Mouse (Mus musculus) ES-E14 (cell line): ENCODE results near the gene Serhl. TPM values are rescaled to one million over a fixed set of nuclear protein-coding genes. Genes with fewer than 3 reads are reported as not detected.

Experiments used
- DNase-seq: peaks from one replicate; pipeline ENCODE4 v3.0.0-alpha.2; 2013; ENCODE audit warnings: low read depth, low spot score
- H3K27ac ChIP-seq: 2 replicates; pipeline ENCODE4 v1.5.1; 2012; ENCODE audit warnings: low read depth, mild to moderate bottlenecking, low read length, moderate library complexity, mixed read lengths; ENCODE audit not compliant: poor library complexity, insufficient read depth, severe bottlenecking
- H3K36me3 ChIP-seq: 2 replicates; pipeline ENCODE4 v1.6.1; 2012; ENCODE audit warnings: mild to moderate bottlenecking, low read length, moderate library complexity, mixed read lengths; ENCODE audit not compliant: control insufficient read depth, poor library complexity, insufficient read depth, severe bottlenecking
- H3K4me1 ChIP-seq, 2 experiments: fragments of 150-350 bp in 1 of 2; sonication (generic) in 1 of 2; 2 replicates each; pipeline ENCODE4 v1.6.1; 2012; ENCODE audit warnings: low read length in 2 of 2, mild to moderate bottlenecking in 1 of 2, mixed read lengths in 1 of 2; ENCODE audit not compliant: control insufficient read depth in 2 of 2, insufficient read depth in 2 of 2, poor library complexity in 1 of 2
- H3K4me3 ChIP-seq, 2 experiments: fragments of 150-350 bp in 1 of 2; sonication (generic) in 1 of 2; 2 replicates each; pipeline ENCODE4 v1.5.1; 2012; ENCODE audit warnings: low read length in 2 of 2, low read depth in 1 of 2, mild to moderate bottlenecking in 1 of 2, mixed read lengths in 1 of 2; ENCODE audit not compliant: insufficient read depth in 1 of 2, poor library complexity in 1 of 2, severe bottlenecking in 1 of 2
- H3K9ac ChIP-seq: 2 replicates; pipeline ENCODE4 v1.6.1; 2012; ENCODE audit warnings: low read depth, mild to moderate bottlenecking, low read length, mixed read lengths; ENCODE audit not compliant: poor library complexity, insufficient read depth, severe bottlenecking
- H3K9me3 ChIP-seq: fragments of 150-350 bp; sonication (generic); 2 replicates; pipeline ENCODE4 v1.6.1; 2012; ENCODE audit warnings: low read depth, mild to moderate bottlenecking, low read length; ENCODE audit not compliant: control insufficient read depth, insufficient read depth
- CHD2 ChIP-seq: IDR thresholded peaks from 2 replicates; pipeline ENCODE4 v1.6.1; 2014; ENCODE audit warnings: mild to moderate bottlenecking, low read depth, low read length, inconsistent platforms
- HCFC1 ChIP-seq: IDR thresholded peaks from 2 replicates; pipeline ENCODE4 v1.6.1; 2012; ENCODE audit warnings: low read length, inconsistent platforms, borderline replicate concordance; ENCODE audit not compliant: insufficient read depth
- MAFK ChIP-seq: IDR thresholded peaks from 2 replicates; pipeline ENCODE4 v1.6.1; 2014; ENCODE audit warnings: mild to moderate bottlenecking, low read depth, low read length, inconsistent platforms; ENCODE audit not compliant: insufficient read depth
- ZC3H11A ChIP-seq: IDR thresholded peaks from 2 replicates; pipeline ENCODE4 v1.6.1; 2012; ENCODE audit warnings: low read depth, mild to moderate bottlenecking, inconsistent platforms, low read length, borderline replicate concordance
- ZNF384 ChIP-seq: IDR thresholded peaks from 2 replicates; pipeline ENCODE4 v1.6.1; 2012; ENCODE audit warnings: low read depth, low read length, inconsistent platforms
- in situ Hi-C, 2 experiments: fragments of 600-800 bp; cut with MboI; formaldehyde crosslinking; loops; one replicate each; pipeline ENCODE4 v1.15.1; 2025; ENCODE audit warnings: low sequenced_read_pairs in 2 of 2, inconsistent platforms in 1 of 2; ENCODE audit not compliant: unreplicated experiment in 2 of 2
- total RNA-seq: library from RNA; depleted of rRNA; stranded (reverse); fragments of 300-350 nt; gene quantifications from 2 replicates; pipeline ENCODE4 v1.2.3, GENCODE M21; 2012

The Serhl gene
- total RNA-seq, 1 experiment, result 16.3 TPM

- no peak for DNase-seq
- Histone ChIP-seq H3K9me3 (no peaks in the 10 kb centered on the region), H3K36me3 (no peaks in the 10 kb centered on the region; the same call in 1 of the 2 replicates), H3K9ac (no peak overlapping the region; the same call in 1 of the 2 replicates), H3K4me1 (peaks cover 6 to 10% of the 10 kb centered on the region in 2 experiments; a peak in 3 of 4 replicates), H3K4me3 (no peak overlapping the region), H3K27ac (no peak overlapping the region; the same call in 1 of the 2 replicates)
- no peak for TF ChIP-seq HCFC1
- peak; percentile 51; the same call in 1 of the 2 replicates for TF ChIP-seq ZC3H11A
- in situ Hi-C loops, result loop anchor here in 1 of 2 experiments (10.0 kb wide), 2 partner anchors 242 to 692 kb away; partner anchors contain the start of gene Ndufa6
Measured at GRCm38 (mm10) chr15:83046308-83046707, 43.0 kb upstream of the Serhl start.

DNA sequence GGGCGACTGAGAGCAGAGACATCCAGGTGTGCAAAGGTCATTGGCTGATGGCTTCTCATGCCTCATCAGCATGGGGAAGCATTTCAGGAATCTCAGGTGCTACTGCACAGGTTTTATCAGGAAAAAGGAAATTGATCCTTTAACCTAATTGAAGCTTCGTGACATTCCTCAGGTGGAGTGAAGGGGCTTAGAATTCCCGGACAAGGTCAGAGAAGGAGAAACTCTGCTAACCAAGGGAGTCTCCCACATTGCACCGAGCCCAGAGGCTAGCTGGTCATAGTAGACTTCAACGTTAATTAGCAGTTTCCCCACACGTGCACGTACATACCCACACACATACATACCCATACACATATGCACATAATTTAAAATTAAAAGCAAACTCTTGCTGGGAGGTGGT lies 42.6 kb upstream of the Serhl start:
- in situ Hi-C loops, result loop anchor here in 1 of 2 experiments (10.0 kb wide), 2 partner anchors 242 to 692 kb away; partner anchors contain the start of gene Ndufa6

GRCm38 (mm10) chr15:83052341-83053104 lies 36.8 kb upstream of the Serhl start:
- no peak for DNase-seq
- Histone ChIP-seq H3K4me1 (peaks cover 4 to 14% of the 10 kb centered on the region in 2 experiments; a peak in 3 of 4 replicates), H3K4me3 (peak overlapping the region; percentile 2 to 14; a peak in 2 of 4 replicates), H3K9me3 (no peaks in the 10 kb centered on the region), H3K36me3 (no peaks in the 10 kb centered on the region; the same call in 1 of the 2 replicates), H3K9ac (peak overlapping the region; percentile 11; the same call in 1 of the 2 replicates), H3K27ac (no peak overlapping the region)
- in situ Hi-C loops, result loop anchor here in 1 of 2 experiments (25.0 kb wide), 1 partner anchor 765 kb away; the partner anchor contains the start of gene Wbp2nl
- no peak for TF ChIP-seq ZNF384
- TF ChIP-seq ZC3H11A, result no peak
- no peak for TF ChIP-seq CHD2
- no peak for TF ChIP-seq HCFC1

More for the DNA sequence above, 42.6 kb upstream of the Serhl start:
- Histone ChIP-seq H3K9me3 (no peaks in the 10 kb centered on the region), H3K4me3 (no peak overlapping the region), H3K36me3 (no peaks in the 10 kb centered on the region; the same call in 1 of the 2 replicates), H3K4me1 (peaks cover 6 to 12% of the 10 kb centered on the region in 2 experiments; a peak in 3 of 4 replicates), H3K27ac (no peak overlapping the region), H3K9ac (no peak overlapping the region; the same call in 1 of the 2 replicates)
- TF ChIP-seq ZC3H11A, result no peak
- TF ChIP-seq MAFK, result no peak
- no peak for TF ChIP-seq HCFC1
- no peak for TF ChIP-seq ZNF384
- TF ChIP-seq CHD2, result no peak
- DNase-seq, result no peak

DNA sequence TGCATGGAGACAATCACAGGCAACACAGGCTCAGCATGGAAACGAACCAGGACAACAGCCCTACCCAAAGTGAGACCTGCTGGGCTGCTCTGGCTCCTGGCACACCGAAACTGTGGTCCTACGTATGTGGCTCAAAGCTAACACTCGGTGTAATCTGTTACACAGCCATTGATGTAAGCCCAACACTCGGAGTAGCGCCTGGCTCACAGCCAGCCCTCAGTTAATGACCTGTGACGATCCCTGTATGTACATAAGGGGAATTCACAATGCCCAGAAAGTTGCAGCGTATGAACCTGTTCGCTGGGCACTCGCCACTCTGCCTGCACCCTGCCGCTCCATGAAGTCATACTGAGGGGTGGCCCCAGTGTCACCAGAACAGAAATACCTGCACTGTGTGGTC lies 36.0 kb upstream of the Serhl start:
- Histone ChIP-seq H3K4me1 (peaks cover 4 to 14% of the 10 kb centered on the region in 2 experiments; a peak in 3 of 4 replicates), H3K9ac (no peak overlapping the region), H3K4me3 (no peak overlapping the region), H3K36me3 (no peaks in the 10 kb centered on the region; the same call in 1 of the 2 replicates), H3K9me3 (no peaks in the 10 kb centered on the region), H3K27ac (no peak overlapping the region)
- TF ChIP-seq MAFK (no peak), CHD2 (no peak), ZNF384 (no peak), HCFC1 (no peak)
- DNase-seq, result no peak
- in situ Hi-C loops, result loop anchor here in 1 of 2 experiments (25.0 kb wide), 1 partner anchor 766 kb away; the partner anchor contains the start of gene Wbp2nl
